Mouse (Mus musculus) liver, embryonic 11.5 days (tissue): ENCODE measurements around the gene Slc45a3. TPM values are rescaled to one million over a fixed set of nuclear protein-coding genes. Genes with fewer than 3 reads are reported as not detected.

Experiments
- ATAC-seq: fragments of 200-750 bp; cut with Nextera tagmentation; replicated peaks from 2 replicates; pipeline ENCODE4 v1.8.0; 2017; ENCODE audit warnings: moderate number of reproducible peaks, mild to moderate bottlenecking, moderate TSS enrichment, moderate library complexity; ENCODE audit not compliant: low FRiP score
- DNase-seq: peaks from one replicate; pipeline ENCODE4 v3.0.0-alpha.2; 2017; ENCODE audit warnings: low spot score
- H3K27ac ChIP-seq: fragments of 300-500 bp; sonication (generic); 2 replicates; pipeline ENCODE4 v1.5.1; 2014; ENCODE audit warnings: mild to moderate bottlenecking, low read depth, low read length, control low read depth
- H3K27me3 ChIP-seq: fragments of 300-500 bp; sonication (generic); replicated peaks from 2 replicates; pipeline ENCODE4 v1.6.1; 2014; ENCODE audit warnings: low read length, mixed read lengths; ENCODE audit not compliant: control insufficient read depth, insufficient read depth
- H3K36me3 ChIP-seq: fragments of 300-500 bp; sonication (generic); 2 replicates; pipeline ENCODE4 v1.6.1; 2014; ENCODE audit warnings: mild to moderate bottlenecking, low read length, moderate library complexity, mixed read lengths; ENCODE audit not compliant: control insufficient read depth, insufficient read depth
- H3K4me1 ChIP-seq: fragments of 300-500 bp; sonication (generic); replicated peaks from 2 replicates; pipeline ENCODE4 v1.6.1; 2014; ENCODE audit warnings: low read length, mixed read lengths; ENCODE audit not compliant: control insufficient read depth, insufficient read depth
- H3K4me2 ChIP-seq: fragments of 300-500 bp; sonication (generic); 2 replicates; pipeline ENCODE4 v1.6.1; 2014; ENCODE audit warnings: mild to moderate bottlenecking, control low read depth, moderate library complexity
- H3K4me3 ChIP-seq: fragments of 300-500 bp; sonication (generic); 2 replicates; pipeline ENCODE4 v1.5.1; 2014; ENCODE audit warnings: low read depth, low read length, control low read depth
- H3K9ac ChIP-seq: fragments of 300-500 bp; sonication (generic); 2 replicates; pipeline ENCODE4 v1.6.1; 2014; ENCODE audit warnings: low read depth, low read length, control low read depth
- H3K9me3 ChIP-seq: fragments of 300-500 bp; sonication (generic); 2 replicates; pipeline ENCODE4 v1.6.1; 2016; ENCODE audit warnings: low read length, inconsistent platforms, mixed read lengths; ENCODE audit not compliant: control insufficient read depth
- WGBS: fragments of 180-500 bp; shearing (Covaris S2); extraction: QIAGEN DNeasy Blood & Tissue Kit; methylation state at CpG from one replicate; pipeline ENCODE4 v1.1.7; 2014; 5-methylcytosine and 5-hydroxymethylcytosine counted together
- polyA plus RNA-seq: library from polyadenylated mRNA; unstranded; fragments of >200 nt; fragmentation: Nextera tagmentation; extraction: Ambion mirVana; gene quantifications from 2 replicates; pipeline ENCODE4 v1.2.1, GENCODE M21; 2014

Gene Slc45a3
- polyA plus RNA-seq, 1 experiment from 2014 or later, result 3.8 TPM

- Histone ChIP-seq H3K36me3 (no peaks in the 10 kb centered on the region), H3K9ac (no peak overlapping the region), H3K4me1 (no peaks in the 10 kb centered on the region), H3K27me3 (no peaks in the 10 kb centered on the region), H3K27ac (no peak overlapping the region), H3K9me3 (no peaks in the 10 kb centered on the region), H3K4me2 (no peak overlapping the region), H3K4me3 (no peak overlapping the region)
- ATAC-seq, result no peak
- DNase-seq, result no peak
- 22% methylated on average over 4 of the region's 4 CpGs for WGBS
Observed at GRCm38 (mm10) chr1:131995062-131995461, 32.3 kb downstream of the Slc45a3 start.

- H3K36me3 ChIP-seq, result no peaks in the 10 kb centered on the region
- no peaks in the 10 kb centered on the region for H3K9me3 ChIP-seq
- no peaks in the 10 kb centered on the region for H3K27me3 ChIP-seq
- H3K27ac ChIP-seq, result no peak overlapping the region
- no peak for DNase-seq
- ATAC-seq, result no peak
- 0 out of 2 replicates have a peak, but pooled peaks cover 3% of the 10 kb centered on the region for H3K4me1 ChIP-seq
- H3K9ac ChIP-seq, result no peak overlapping the region
- no peak overlapping the region for H3K4me3 ChIP-seq
- H3K4me2 ChIP-seq, result no peak overlapping the region
Observed at GRCm38 (mm10) chr1:132000506-132000905, 37.7 kb downstream of the Slc45a3 start.

DNA sequence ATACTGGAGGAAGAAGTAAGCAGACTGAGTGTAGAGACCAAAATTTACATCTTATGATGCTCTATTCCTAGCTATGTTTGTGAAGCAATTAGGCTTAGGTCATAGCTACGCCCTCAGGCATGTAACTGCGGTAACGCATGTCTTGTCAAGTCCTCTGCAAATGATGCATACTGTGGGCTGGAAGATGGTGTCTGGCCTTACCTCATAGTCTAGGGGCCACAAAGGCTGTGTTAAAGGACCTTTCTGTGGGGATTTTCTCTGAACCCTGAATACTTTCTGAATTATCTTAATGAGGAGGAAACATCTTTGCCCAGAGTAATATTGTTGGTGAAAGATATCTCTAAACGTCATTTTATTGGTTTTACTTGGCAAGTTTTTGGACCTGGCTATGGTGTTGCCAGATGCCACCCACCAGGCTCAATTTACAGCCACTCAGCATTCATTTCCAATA is 39.1 kb downstream of the Slc45a3 start:
- no peak overlapping the region for H3K4me3 ChIP-seq
- H3K4me1 ChIP-seq, result 0 out of 2 replicates have a peak, but pooled peaks cover 6% of the 10 kb centered on the region
- ATAC-seq, result no peak
- H3K9me3 ChIP-seq, result no peaks in the 10 kb centered on the region
- no peaks in the 10 kb centered on the region for H3K27me3 ChIP-seq
- no peak for DNase-seq
- 78% methylated on average over 4 of the region's 4 CpGs for WGBS
- H3K27ac ChIP-seq, result no peak overlapping the region
- H3K4me2 ChIP-seq, result no peak overlapping the region
- no peak overlapping the region for H3K9ac ChIP-seq
- no peaks in the 10 kb centered on the region for H3K36me3 ChIP-seq

DNA sequence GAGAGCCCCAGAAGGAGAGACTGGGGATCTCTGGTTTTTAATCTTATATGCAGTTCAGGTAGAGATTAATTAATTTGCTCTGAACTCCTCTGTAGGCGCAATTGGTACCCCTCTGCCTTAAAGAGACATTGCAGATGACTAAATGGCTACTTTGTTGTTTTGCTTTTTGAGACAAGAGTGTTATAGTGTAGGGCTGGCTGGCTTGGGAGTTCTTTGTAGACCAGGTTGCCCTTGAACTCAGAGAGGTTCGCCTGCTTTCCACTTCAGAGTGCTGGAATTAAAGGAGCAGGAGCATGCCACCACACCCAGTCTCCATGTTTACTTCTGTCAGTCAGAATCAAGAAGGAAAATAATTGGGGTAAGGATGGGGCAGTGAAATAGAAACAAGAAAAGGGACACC is 40.3 kb downstream of the Slc45a3 start:
- DNase-seq (no peak), ATAC-seq (no peak)
- 0 out of 2 replicates have a peak, but pooled peaks cover 6% of the 10 kb centered on the region for H3K4me1 ChIP-seq
- no peak overlapping the region for H3K27ac ChIP-seq
- no peak overlapping the region for H3K4me2 ChIP-seq
- no peaks in the 10 kb centered on the region for H3K9me3 ChIP-seq
- no peak overlapping the region for H3K4me3 ChIP-seq
- 73% methylated on average over 2 of the region's 2 CpGs for WGBS
- H3K36me3 ChIP-seq, result no peaks in the 10 kb centered on the region
- H3K9ac ChIP-seq, result no peak overlapping the region
- no peaks in the 10 kb centered on the region for H3K27me3 ChIP-seq

GRCm38 (mm10) chr1:132003817-132004216 is 41.0 kb downstream of the Slc45a3 start:
- Histone ChIP-seq H3K9me3 (no peaks in the 10 kb centered on the region), H3K4me1 (0 out of 2 replicates have a peak, but pooled peaks cover 7% of the 10 kb centered on the region), H3K36me3 (no peaks in the 10 kb centered on the region), H3K9ac (no peak overlapping the region), H3K4me2 (no peak overlapping the region), H3K4me3 (no peak overlapping the region), H3K27me3 (no peaks in the 10 kb centered on the region), H3K27ac (no peak overlapping the region)
- DNase-seq, result no peak
- WGBS, result 43% methylated on average over 1 of the region's 1 CpGs
- no peak for ATAC-seq

GRCm38 (mm10) chr1:132004574-132005180 is 41.9 kb downstream of the Slc45a3 start:
- Histone ChIP-seq H3K4me1 (peaks cover 13% of the 10 kb centered on the region), H3K27ac (no peak overlapping the region), H3K4me2 (no peak overlapping the region), H3K27me3 (no peaks in the 10 kb centered on the region), H3K9ac (no peak overlapping the region), H3K36me3 (no peaks in the 10 kb centered on the region), H3K4me3 (no peak overlapping the region), H3K9me3 (no peaks in the 10 kb centered on the region)
- ATAC-seq (no peak), DNase-seq (no peak)
- 88% methylated on average over 6 of the region's 6 CpGs for WGBS

DNA sequence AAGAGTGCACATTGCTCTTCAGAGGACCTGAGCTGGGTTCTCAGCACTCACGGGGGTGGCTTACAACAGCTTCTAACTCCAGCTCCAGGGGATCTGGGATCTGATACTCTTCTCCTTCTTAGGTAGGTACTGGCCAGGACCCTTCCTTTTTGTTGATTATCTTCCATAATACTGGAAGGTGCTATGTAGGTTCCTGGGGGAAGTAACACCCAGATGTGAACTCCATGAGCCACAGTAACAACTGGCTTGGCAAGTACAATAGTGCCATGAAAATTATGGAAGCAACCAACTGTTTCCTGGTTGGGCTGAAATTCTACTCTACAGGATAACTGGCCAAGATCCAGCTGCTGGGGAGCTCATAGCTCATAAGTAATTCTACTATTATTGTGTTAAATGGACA is 42.7 kb downstream of the Slc45a3 start:
- no peak overlapping the region for H3K27ac ChIP-seq
- H3K27me3 ChIP-seq, result no peaks in the 10 kb centered on the region
- DNase-seq (no peak), ATAC-seq (no peak)
- no peaks in the 10 kb centered on the region for H3K9me3 ChIP-seq
- no peak overlapping the region for H3K4me3 ChIP-seq
- peaks cover 21% of the 10 kb centered on the region for H3K4me1 ChIP-seq
- 69% methylated on average over 1 of the region's 1 CpGs for WGBS
- H3K9ac ChIP-seq, result no peak overlapping the region
- H3K4me2 ChIP-seq, result no peak overlapping the region
- no peaks in the 10 kb centered on the region for H3K36me3 ChIP-seq

DNA sequence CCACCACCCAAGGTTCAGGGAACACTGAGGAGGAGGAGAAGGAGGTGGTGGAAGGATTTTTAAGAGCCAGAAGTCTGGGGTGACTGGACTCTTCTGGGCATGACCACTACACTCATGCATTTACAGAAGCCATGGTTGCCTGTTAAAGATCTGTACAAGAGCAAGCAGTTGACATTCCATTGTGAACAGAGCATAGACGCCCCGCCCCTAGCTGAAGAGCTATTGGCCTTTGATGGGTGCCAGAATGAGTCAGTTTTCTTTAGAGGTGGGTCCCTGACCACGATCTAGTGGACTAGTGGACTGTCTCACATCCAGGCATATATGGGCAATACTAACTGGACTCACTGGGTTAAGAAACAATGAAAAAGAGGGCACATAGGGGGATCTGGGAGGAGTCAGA is 43.3 kb downstream of the Slc45a3 start:
- H3K27me3 ChIP-seq, result no peaks in the 10 kb centered on the region
- WGBS, result 72% methylated on average over 3 of the region's 3 CpGs
- H3K9me3 ChIP-seq, result no peaks in the 10 kb centered on the region
- no peak overlapping the region for H3K4me2 ChIP-seq
- DNase-seq (no peak), ATAC-seq (no peak)
- H3K4me1 ChIP-seq, result peaks cover 23% of the 10 kb centered on the region
- H3K4me3 ChIP-seq, result no peak overlapping the region
- no peaks in the 10 kb centered on the region for H3K36me3 ChIP-seq
- H3K27ac ChIP-seq, result no peak overlapping the region
- H3K9ac ChIP-seq, result no peak overlapping the region

GRCm38 (mm10) chr1:132006721-132007120 is 44.0 kb downstream of the Slc45a3 start:
- peaks cover 23% of the 10 kb centered on the region for H3K4me1 ChIP-seq
- no peaks in the 10 kb centered on the region for H3K27me3 ChIP-seq
- H3K9ac ChIP-seq, result peak overlapping the region; percentile 97
- 34% methylated on average over 5 of the region's 5 CpGs for WGBS
- H3K4me2 ChIP-seq, result peak overlapping the region; percentile 91
- H3K9me3 ChIP-seq, result no peaks in the 10 kb centered on the region
- DNase-seq (no peak), ATAC-seq (no peak)
- no peaks in the 10 kb centered on the region for H3K36me3 ChIP-seq
- H3K4me3 ChIP-seq, result peak overlapping the region; percentile 80
- H3K27ac ChIP-seq, result peak overlapping the region; percentile 97
